Comparison of ENCODE assay signal across 8 mouse cellular contexts in genomic region chr16:33344875-33345274, GRCm38 (mm10). TPM values are rescaled to one million over a fixed set of nuclear protein-coding genes. Genes with fewer than 3 reads are reported as not detected.
DNase-seq lines count a peak whose midpoint lies in the region; ATAC-seq and TF ChIP-seq lines count a peak whose summit lies in the region.

No protein-coding gene starts in this region.

- no peaks in the 10 kb centered on the region for H3K36me3 ChIP-seq in forebrain, embryonic 14.5 days (ENCODE audit: control insufficient read depth, insufficient read depth, low read length)
- H3K36me3 ChIP-seq in forebrain, embryonic 15.5 days = no peaks in the 10 kb centered on the region
- no peaks in the 10 kb centered on the region for H3K36me3 ChIP-seq in midbrain, embryonic 15.5 days (replicated peaks)
- H3K36me3 ChIP-seq in midbrain, embryonic 14.5 days (ENCODE audit: control insufficient read depth, insufficient read depth, low read length) = no peaks in the 10 kb centered on the region

- H3K4me1 ChIP-seq in forebrain, embryonic 14.5 days (ENCODE audit: control insufficient read depth, insufficient read depth, low read length) = no peaks in the 10 kb centered on the region
- peaks cover 5% of the 10 kb centered on the region; the same call in 1 of the 2 replicates for H3K4me1 ChIP-seq in forebrain, embryonic 15.5 days
- H3K4me1 ChIP-seq in midbrain, embryonic 15.5 days = peaks cover 5% of the 10 kb centered on the region
- H3K4me1 ChIP-seq in midbrain, embryonic 14.5 days (ENCODE audit: control insufficient read depth, insufficient read depth, low read length) = 0 out of 2 replicates have a peak, but pooled peaks cover 6% of the 10 kb centered on the region
- peaks cover 6% of the 10 kb centered on the region; the same call in 1 of the 2 replicates for H3K4me1 ChIP-seq in cortical plate, adult 2 months (ENCODE audit: control insufficient read depth, insufficient read depth, low read length)

- no peak overlapping the region for H3K4me2 ChIP-seq in forebrain, embryonic 14.5 days (ENCODE audit: low read length)
- no peak overlapping the region for H3K4me2 ChIP-seq in forebrain, embryonic 15.5 days (replicated peaks)
- H3K4me2 ChIP-seq in midbrain, embryonic 15.5 days = no peak overlapping the region
- H3K4me2 ChIP-seq in midbrain, embryonic 14.5 days (ENCODE audit: low read length) = no peak overlapping the region

- H3K9me3 ChIP-seq in forebrain, embryonic 14.5 days (replicated peaks; ENCODE audit: control insufficient read depth, low read length) = no peaks in the 10 kb centered on the region
- no peaks in the 10 kb centered on the region for H3K9me3 ChIP-seq in forebrain, embryonic 15.5 days
- H3K9me3 ChIP-seq in midbrain, embryonic 15.5 days = no peaks in the 10 kb centered on the region
- no peaks in the 10 kb centered on the region for H3K9me3 ChIP-seq in midbrain, embryonic 14.5 days (ENCODE audit: control insufficient read depth, low read length)

- WGBS in forebrain, embryonic 14.5 days = 80% methylated on average over 4 of the region's 4 CpGs
- 79% methylated on average over 4 of the region's 4 CpGs for WGBS in forebrain, embryonic 15.5 days
- WGBS in midbrain, embryonic 15.5 days = 77% methylated on average over 4 of the region's 4 CpGs
- 81% methylated on average over 4 of the region's 4 CpGs for WGBS in midbrain, embryonic 14.5 days

- no peak for ATAC-seq in forebrain, embryonic 14.5 days
- no peak; the same call in 1 of the 2 replicates for ATAC-seq in forebrain, embryonic 15.5 days (replicated peaks)
- ATAC-seq in midbrain, embryonic 15.5 days (replicated peaks) = 0 out of 2 replicates have a peak, but pooled peaks have one; percentile 17
- ATAC-seq in midbrain, embryonic 14.5 days (ENCODE audit: low FRiP score, low TSS enrichment) = no peak

- H3K9ac ChIP-seq in forebrain, embryonic 14.5 days (ENCODE audit: low read length) = no peak overlapping the region
- no peak overlapping the region for H3K9ac ChIP-seq in forebrain, embryonic 15.5 days (replicated peaks)
- no peak overlapping the region for H3K9ac ChIP-seq in midbrain, embryonic 15.5 days
- H3K9ac ChIP-seq in midbrain, embryonic 14.5 days (replicated peaks; ENCODE audit: low read length) = no peak overlapping the region

- TF ChIP-seq POLR2A in cortical plate, adult 2 months (IDR thresholded peaks at IDR 0.05; ENCODE audit: extremely low read depth, insufficient read depth, low read length) = no peak

- no peaks in the 10 kb centered on the region for H3K27me3 ChIP-seq in forebrain, embryonic 14.5 days (replicated peaks; ENCODE audit: control insufficient read depth, insufficient read depth, low read length)
- no peaks in the 10 kb centered on the region for H3K27me3 ChIP-seq in forebrain, embryonic 15.5 days
- H3K27me3 ChIP-seq in midbrain, embryonic 15.5 days (replicated peaks) = no peaks in the 10 kb centered on the region
- no peaks in the 10 kb centered on the region for H3K27me3 ChIP-seq in midbrain, embryonic 14.5 days (ENCODE audit: control insufficient read depth, insufficient read depth, low read length)

- 0 out of 2 replicates have a peak overlapping the region, but pooled peaks have one; percentile 21 for H3K27ac ChIP-seq in forebrain, embryonic 14.5 days (ENCODE audit: low read depth, low read length)
- H3K27ac ChIP-seq in forebrain, embryonic 15.5 days (replicated peaks) = no peak overlapping the region; the same call in 1 of the 2 replicates
- peak overlapping the region; percentile 46; the same call in 1 of the 2 replicates for H3K27ac ChIP-seq in midbrain, embryonic 15.5 days
- no peak overlapping the region for H3K27ac ChIP-seq in midbrain, embryonic 14.5 days (replicated peaks; ENCODE audit: low read depth, low read length)
- peak overlapping the region; percentile 41 for H3K27ac ChIP-seq in cortical plate, adult 2 months (ENCODE audit: insufficient read depth, low read length)

- DNase-seq in forebrain, embryonic 14.5 days (ENCODE audit: low spot score) = no peak
- DNase-seq in midbrain, embryonic 14.5 days = no peak
- peak; percentile 17 for DNase-seq in thymus, postnatal 0 days (ENCODE audit: low spot score)
- DNase-seq in layer of hippocampus, postnatal 10 days (ENCODE audit: low spot score in 2 of 2) = no peak
- DNase-seq in heart, adult 8-10 months (ENCODE audit: low spot score) = no peak

- no peak for TF ChIP-seq CTCF in cortical plate, adult 2 months (IDR thresholded peaks at IDR 0.05; ENCODE audit: extremely low read depth, insufficient read depth, low read length)

- no peak overlapping the region for H3K4me3 ChIP-seq in forebrain, embryonic 14.5 days (ENCODE audit: low read depth, low read length)
- H3K4me3 ChIP-seq in forebrain, embryonic 15.5 days = no peak overlapping the region
- H3K4me3 ChIP-seq in midbrain, embryonic 15.5 days = no peak overlapping the region
- H3K4me3 ChIP-seq in midbrain, embryonic 14.5 days (replicated peaks; ENCODE audit: low read depth, low read length) = no peak overlapping the region
- H3K4me3 ChIP-seq in cortical plate, adult 2 months (ENCODE audit: insufficient read depth, low read length) = no peak overlapping the region

RNA-seq across cellular contexts. Expression of gene Zfp148, which starts 35.8 kb away (rescaled TPM):
- polyA plus RNA-seq in forebrain, embryonic 14.5 days (2014; fragmentation: Nextera tagmentation; extraction: Ambion mirVana) = 58.1 and 67.3 TPM in 2 replicates
- polyA plus RNA-seq in forebrain, embryonic 15.5 days (2015; fragmentation: Nextera tagmentation; extraction: Ambion mirVana) = 68.6 and 77.3 TPM in 2 replicates
- polyA plus RNA-seq in midbrain, embryonic 15.5 days (2015; fragmentation: Nextera tagmentation; extraction: Ambion mirVana) = 50.2 and 54.2 TPM in 2 replicates
- polyA plus RNA-seq in midbrain, embryonic 14.5 days (2014; fragmentation: Nextera tagmentation; extraction: Ambion mirVana) = 48.3 and 51.1 TPM in 2 replicates
- 35.5 and 38.6 TPM in 2 replicates for polyA plus RNA-seq in cortical plate, adult 2 months (2012; rRNA removed)
- polyA plus RNA-seq in thymus, postnatal 0 days (2015; fragmentation: Nextera tagmentation; extraction: Ambion mirVana) = 55.0 and 59.5 TPM in 2 replicates
- 10 to 100 TPM; 87.4 to 92.3 TPM for total RNA-seq in layer of hippocampus, postnatal 10 days (2021)
- total RNA-seq in heart, adult 8-10 months (2022) = 10 to 100 TPM; 37.2 to 41.2 (median 38.7) TPM

Comparison
In these comparisons a context has a peak if more than half of its experiments do, and no peak if none do; other contexts are left out.
1. H3K27ac ChIP-seq: peak in forebrain, embryonic 14.5 days (single experiment), midbrain, embryonic 15.5 days (single experiment) and cortical plate, adult 2 months (single experiment); none in forebrain, embryonic 15.5 days (single experiment) and midbrain, embryonic 14.5 days (single experiment).